Mouse (Mus musculus): ENCODE results near the gene Adcy1.

- no peak for TF ChIP-seq CTCF (IDR thresholded peaks at IDR 0.05; ENCODE audit: control insufficient read depth, insufficient read depth, insufficient read length)
- TF ChIP-seq USF1 (IDR thresholded peaks at IDR 0.05; ENCODE audit: low read depth) = no peak
- no peak for TF ChIP-seq FOSL1 (IDR thresholded peaks at IDR 0.05; ENCODE audit: insufficient read depth, low read length, poor library complexity, severe bottlenecking)
- TF ChIP-seq MAX (IDR thresholded peaks at IDR 0.05) = no peak
- no peak for TF ChIP-seq MYOD1 (IDR thresholded peaks at IDR 0.05; ENCODE audit: control insufficient read depth, insufficient read length, low read depth)
Measured at GRCm38 (mm10) chr11:7198481-7199256, 135.4 kb downstream of the Adcy1 start.
